Mouse (Mus musculus) midbrain, embryonic 14.5 days (tissue): ENCODE measurements around the gene Gpr3. TPM values are rescaled to one million over a fixed set of nuclear protein-coding genes. Genes with fewer than 3 reads are reported as not detected.

Source experiments
- ATAC-seq: fragments of 200-750 bp; cut with Nextera tagmentation; 2 replicates; pipeline ENCODE4 v1.8.0; 2017; ENCODE audit warnings: moderate number of reproducible peaks, moderate library complexity; ENCODE audit not compliant: low FRiP score, low TSS enrichment
- DNase-seq: peaks from one replicate; pipeline ENCODE4 v3.0.0-alpha.2; 2015
- H3K27ac ChIP-seq: fragments of 300-500 bp; sonication (generic); replicated peaks from 2 replicates; pipeline ENCODE4 v1.5.1; 2014; ENCODE audit warnings: mild to moderate bottlenecking, low read depth, low read length, moderate library complexity
- H3K27me3 ChIP-seq: fragments of 300-500 bp; sonication (generic); 2 replicates; pipeline ENCODE4 v1.6.1; 2014; ENCODE audit warnings: low read length, control low read depth, mixed read lengths; ENCODE audit not compliant: control insufficient read depth, insufficient read depth
- H3K36me3 ChIP-seq: fragments of 300-500 bp; sonication (generic); 2 replicates; pipeline ENCODE4 v1.6.1; 2014; ENCODE audit warnings: low read length, control low read depth; ENCODE audit not compliant: control insufficient read depth, insufficient read depth
- H3K4me1 ChIP-seq: fragments of 300-500 bp; sonication (generic); 2 replicates; pipeline ENCODE4 v1.6.1; 2014; ENCODE audit warnings: mild to moderate bottlenecking, antibody characterized with exemption, low read length, control low read depth; ENCODE audit not compliant: control insufficient read depth, insufficient read depth
- H3K4me2 ChIP-seq: fragments of 300-500 bp; sonication (generic); 2 replicates; pipeline ENCODE4 v1.6.1; 2014; ENCODE audit warnings: mild to moderate bottlenecking, low read length, moderate library complexity
- H3K4me3 ChIP-seq: fragments of 300-500 bp; sonication (generic); replicated peaks from 2 replicates; pipeline ENCODE4 v1.5.1; 2014; ENCODE audit warnings: low read depth, low read length
- H3K9ac ChIP-seq: fragments of 300-500 bp; sonication (generic); replicated peaks from 2 replicates; pipeline ENCODE4 v1.6.1; 2014; ENCODE audit warnings: mild to moderate bottlenecking, low read length, moderate library complexity
- H3K9me3 ChIP-seq: fragments of 300-500 bp; sonication (generic); 2 replicates; pipeline ENCODE4 v1.6.1; 2016; ENCODE audit warnings: low read length, control low read depth, mixed read lengths; ENCODE audit not compliant: control insufficient read depth
- WGBS: fragments of 180-500 bp; shearing (Covaris S2); extraction: QIAGEN DNeasy Blood & Tissue Kit; methylation state at CpG from one replicate; pipeline ENCODE4 v1.1.7; 2014; 5-methylcytosine and 5-hydroxymethylcytosine counted together
- polyA plus RNA-seq: library from polyadenylated mRNA; unstranded; fragments of >200 nt; fragmentation: Nextera tagmentation; extraction: Ambion mirVana; gene quantifications from 2 replicates; pipeline ENCODE4 v1.2.1, GENCODE M21; 2014

The Gpr3 gene
- polyA plus RNA-seq, 1 experiment from 2014 or later: 1.3 TPM

- Histone ChIP-seq H3K4me3 (no peak overlapping the region), H3K27ac (peak overlapping the region; percentile 56), H3K9ac (no peak overlapping the region; the same call in 1 of the 2 replicates), H3K36me3 (peaks cover 4% of the 10 kb centered on the region; the same call in 1 of the 2 replicates), H3K9me3 (no peaks in the 10 kb centered on the region), H3K4me1 (peaks cover 18% of the 10 kb centered on the region), H3K27me3 (no peaks in the 10 kb centered on the region), H3K4me2 (peak overlapping the region; percentile 20)
- WGBS: 47% methylated on average over 18 of the region's 18 CpGs
- DNase-seq (peak; percentile 72), ATAC-seq (no peak)
Observed at GRCm38 (mm10) chr4:133176761-133177403, 35.5 kb downstream of the Gpr3 start.

- 51% methylated on average over 14 of the region's 14 CpGs for WGBS
- no peaks in the 10 kb centered on the region for H3K27me3 ChIP-seq
- no peak overlapping the region for H3K9ac ChIP-seq
- peak; percentile 46 for DNase-seq
- H3K9me3 ChIP-seq: no peaks in the 10 kb centered on the region
- peak overlapping the region; percentile 20 for H3K4me2 ChIP-seq
- H3K27ac ChIP-seq: peak overlapping the region; percentile 56
- peaks cover 4% of the 10 kb centered on the region; the same call in 1 of the 2 replicates for H3K36me3 ChIP-seq
- no peak overlapping the region for H3K4me3 ChIP-seq
- ATAC-seq: no peak
- peaks cover 18% of the 10 kb centered on the region for H3K4me1 ChIP-seq
Observed at GRCm38 (mm10) chr4:133175998-133176760, 36.2 kb downstream of the Gpr3 start.

- 82% methylated on average over 7 of the region's 7 CpGs for WGBS
Observed at GRCm38 (mm10) chr4:133175274-133175673, 37.1 kb downstream of the Gpr3 start.

GRCm38 (mm10) chr4:133174361-133174760 is 38.0 kb downstream of the Gpr3 start:
- WGBS: 88% methylated on average over 4 of the region's 4 CpGs

More at GRCm38 (mm10) chr4:133175274-133175673, 37.1 kb downstream of the Gpr3 start:
- Histone ChIP-seq H3K4me1 (peaks cover 18% of the 10 kb centered on the region), H3K4me2 (no peak overlapping the region), H3K27me3 (no peaks in the 10 kb centered on the region), H3K4me3 (no peak overlapping the region), H3K9ac (no peak overlapping the region), H3K36me3 (peaks cover 4% of the 10 kb centered on the region; the same call in 1 of the 2 replicates), H3K9me3 (no peaks in the 10 kb centered on the region), H3K27ac (no peak overlapping the region)
- ATAC-seq (no peak), DNase-seq (no peak)

GRCm38 (mm10) chr4:133172451-133172850 is 39.9 kb downstream of the Gpr3 start:
- Histone ChIP-seq H3K4me1 (peaks cover 18% of the 10 kb centered on the region), H3K27ac (no peak overlapping the region), H3K36me3 (peaks cover 4% of the 10 kb centered on the region; the same call in 1 of the 2 replicates), H3K4me3 (no peak overlapping the region), H3K9me3 (no peaks in the 10 kb centered on the region), H3K27me3 (no peaks in the 10 kb centered on the region), H3K9ac (no peak overlapping the region), H3K4me2 (no peak overlapping the region)
- WGBS: 92% methylated on average over 4 of the region's 4 CpGs
- no peak for DNase-seq
- ATAC-seq: no peak

More at GRCm38 (mm10) chr4:133174361-133174760, 38.0 kb downstream of the Gpr3 start:
- H3K9ac ChIP-seq: no peak overlapping the region
- peaks cover 4% of the 10 kb centered on the region; the same call in 1 of the 2 replicates for H3K36me3 ChIP-seq
- DNase-seq: no peak
- H3K4me3 ChIP-seq: no peak overlapping the region
- peaks cover 18% of the 10 kb centered on the region for H3K4me1 ChIP-seq
- no peak overlapping the region for H3K27ac ChIP-seq
- no peak for ATAC-seq
- no peaks in the 10 kb centered on the region for H3K9me3 ChIP-seq
- no peaks in the 10 kb centered on the region for H3K27me3 ChIP-seq
- no peak overlapping the region for H3K4me2 ChIP-seq

- ATAC-seq (no peak), DNase-seq (peak; percentile 39)
- Histone ChIP-seq H3K9me3 (no peaks in the 10 kb centered on the region), H3K27me3 (no peaks in the 10 kb centered on the region), H3K4me2 (no peak overlapping the region), H3K4me1 (0 out of 2 replicates have a peak, but pooled peaks cover 3% of the 10 kb centered on the region), H3K4me3 (no peak overlapping the region), H3K36me3 (no peaks in the 10 kb centered on the region), H3K27ac (no peak overlapping the region), H3K9ac (no peak overlapping the region)
Observed at GRCm38 (mm10) chr4:133170616-133171015, 41.7 kb downstream of the Gpr3 start.

GRCm38 (mm10) chr4:133170056-133170524 is 42.2 kb downstream of the Gpr3 start:
- H3K4me1 ChIP-seq: 0 out of 2 replicates have a peak, but pooled peaks cover under 1% of the 10 kb centered on the region
- DNase-seq (no peak), ATAC-seq (no peak)
- no peaks in the 10 kb centered on the region for H3K36me3 ChIP-seq
- WGBS: 90% methylated on average over 3 of the region's 3 CpGs
- H3K4me3 ChIP-seq: no peak overlapping the region
- H3K27me3 ChIP-seq: no peaks in the 10 kb centered on the region
- no peaks in the 10 kb centered on the region for H3K9me3 ChIP-seq
- H3K27ac ChIP-seq: no peak overlapping the region
- H3K9ac ChIP-seq: no peak overlapping the region
- H3K4me2 ChIP-seq: no peak overlapping the region

GRCm38 (mm10) chr4:133169237-133170055 is 42.9 kb downstream of the Gpr3 start:
- 91% methylated on average over 10 of the region's 10 CpGs for WGBS
- Histone ChIP-seq H3K36me3 (no peaks in the 10 kb centered on the region), H3K4me2 (no peak overlapping the region), H3K27me3 (no peaks in the 10 kb centered on the region), H3K4me3 (no peak overlapping the region), H3K9me3 (no peaks in the 10 kb centered on the region), H3K9ac (no peak overlapping the region), H3K4me1 (no peaks in the 10 kb centered on the region), H3K27ac (no peak overlapping the region)
- ATAC-seq (no peak), DNase-seq (no peak)
